Mouse (Mus musculus): ENCODE data around the gene H2afv. TPM values are rescaled to one million over a fixed set of nuclear protein-coding genes. Genes with fewer than 3 reads are reported as not detected.

The H2afv gene
- polyA plus RNA-seq, 1 experiment from 2014 or later, result 786 TPM

DNA sequence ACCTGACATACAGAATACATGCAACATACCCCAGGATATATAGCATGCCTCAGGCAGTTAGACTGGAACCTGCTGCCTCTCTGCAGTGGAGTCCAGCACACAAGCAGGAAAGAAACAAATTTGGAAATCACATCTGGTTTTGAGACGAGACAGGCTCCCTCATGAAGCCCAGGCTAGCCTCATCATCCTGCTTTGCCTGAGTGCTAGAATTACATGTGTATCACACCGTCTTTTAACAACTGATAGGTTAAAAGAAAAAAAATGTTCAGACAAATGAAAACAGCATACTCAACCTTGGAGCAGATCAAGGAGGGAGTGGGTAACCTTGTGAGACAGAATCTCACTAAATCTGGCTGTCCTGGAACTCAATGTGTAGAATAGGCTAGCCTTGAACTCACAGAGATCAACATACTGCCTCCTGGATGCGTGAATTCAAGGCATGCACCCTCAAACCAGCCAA, 37.1 kb downstream of the H2afv start:
- Histone ChIP-seq H3K9me3 (no peaks in the 10 kb centered on the region), H3K27ac (replicated peaks) (peak overlapping the region; percentile 79), H3K27me3 (replicated peaks; ENCODE audit: low read depth, poor library complexity, severe bottlenecking) (no peaks in the 10 kb centered on the region), H3K36me3 (replicated peaks) (peaks cover 48% of the 10 kb centered on the region), H3K4me1 (peaks cover 32% of the 10 kb centered on the region), H3K4me3 (no peak overlapping the region)
- DNase-seq (ENCODE audit: low spot score), result no peak
- 85% methylated on average over 3 of the region's 3 CpGs for WGBS

DNA sequence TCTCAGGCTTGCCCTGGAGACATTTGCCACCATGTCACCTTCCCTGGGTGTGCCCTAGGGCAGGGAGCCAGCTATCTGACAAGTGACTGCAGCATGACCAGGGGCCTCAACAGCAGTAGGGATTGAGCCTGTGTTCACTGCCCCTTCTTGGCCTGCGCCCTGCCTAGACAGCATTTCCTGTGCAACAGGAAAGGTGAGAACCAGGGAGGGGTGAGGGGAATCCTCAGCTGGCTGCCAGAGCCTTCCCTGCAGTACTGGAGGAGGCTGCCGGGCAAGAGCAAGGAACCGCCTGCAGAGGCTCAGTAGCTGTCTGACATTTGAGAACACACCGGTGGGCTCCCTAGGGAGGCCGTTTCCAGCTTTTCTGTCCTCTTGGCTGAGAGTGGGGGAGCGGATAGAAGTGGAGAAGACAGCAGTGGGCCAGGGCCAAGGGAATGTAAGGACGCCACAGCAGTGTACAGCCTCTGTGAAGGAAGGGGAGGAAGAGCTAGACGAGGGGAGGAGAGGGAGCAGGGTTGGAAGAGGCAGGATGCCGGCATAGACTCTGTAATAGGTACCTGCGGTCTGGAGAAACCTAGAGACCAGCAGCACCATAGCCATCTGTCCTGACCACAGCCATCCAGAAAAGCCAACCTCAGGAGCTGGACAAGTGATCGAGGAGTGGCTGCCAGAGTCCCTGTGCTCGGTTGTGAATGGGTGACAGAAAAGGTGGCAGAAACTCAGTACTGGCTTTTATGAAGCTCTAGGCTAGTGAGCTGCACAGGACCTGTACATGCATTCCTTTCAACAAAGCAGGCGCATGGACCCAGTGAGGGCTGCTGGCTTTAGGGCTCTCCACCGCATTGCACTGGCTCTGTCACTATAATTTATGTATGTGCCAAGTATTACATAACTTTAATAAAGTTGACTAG, 37.7 kb downstream of the H2afv start:
- DNase-seq (ENCODE audit: low spot score), result peak; percentile 83
- H3K27ac ChIP-seq (replicated peaks), result peak overlapping the region; percentile 79
- 33% methylated on average over 14 of the region's 14 CpGs for WGBS
- H3K9me3 ChIP-seq, result no peaks in the 10 kb centered on the region
- peaks cover 55% of the 10 kb centered on the region for H3K36me3 ChIP-seq (replicated peaks)
- H3K4me3 ChIP-seq, result peak overlapping the region; percentile 36
- H3K27me3 ChIP-seq (replicated peaks; ENCODE audit: low read depth, poor library complexity, severe bottlenecking), result no peaks in the 10 kb centered on the region
- peaks cover 32% of the 10 kb centered on the region for H3K4me1 ChIP-seq

DNA sequence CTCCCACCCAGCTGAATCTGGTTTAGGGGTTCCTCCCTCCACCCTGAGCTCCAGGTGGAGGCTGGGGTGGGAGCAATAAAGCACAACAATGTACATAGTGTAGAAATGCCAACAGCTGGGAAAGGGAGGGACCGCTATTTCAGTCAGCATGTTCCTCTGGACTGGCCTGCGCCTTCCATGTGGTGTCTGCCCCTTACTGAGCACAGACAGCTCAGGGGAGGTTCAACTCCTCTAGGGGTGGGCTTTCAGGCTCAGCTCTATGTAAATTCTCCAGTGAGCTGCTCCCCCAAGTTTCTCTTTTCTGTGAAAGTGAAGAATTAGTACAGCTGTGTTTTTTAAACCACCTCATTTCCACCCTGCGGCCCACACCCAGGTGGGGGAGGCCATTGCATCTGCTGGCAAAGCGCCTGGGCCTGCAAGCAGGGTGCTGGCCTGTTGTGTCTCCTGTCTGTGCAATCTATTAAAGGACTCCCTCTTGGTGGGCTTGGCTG, 38.6 kb downstream of the H2afv start:
- H3K36me3 ChIP-seq (replicated peaks), result peaks cover 64% of the 10 kb centered on the region
- peaks cover 32% of the 10 kb centered on the region for H3K4me1 ChIP-seq
- no peak for DNase-seq (ENCODE audit: low spot score)
- no peaks in the 10 kb centered on the region for H3K9me3 ChIP-seq
- no peaks in the 10 kb centered on the region for H3K27me3 ChIP-seq (replicated peaks; ENCODE audit: low read depth, poor library complexity, severe bottlenecking)
- peak overlapping the region; percentile 79 for H3K27ac ChIP-seq (replicated peaks)
- 85% methylated on average over 4 of the region's 4 CpGs for WGBS
- H3K4me3 ChIP-seq, result peak overlapping the region; percentile 36; the same call in 1 of the 2 replicates

DNA sequence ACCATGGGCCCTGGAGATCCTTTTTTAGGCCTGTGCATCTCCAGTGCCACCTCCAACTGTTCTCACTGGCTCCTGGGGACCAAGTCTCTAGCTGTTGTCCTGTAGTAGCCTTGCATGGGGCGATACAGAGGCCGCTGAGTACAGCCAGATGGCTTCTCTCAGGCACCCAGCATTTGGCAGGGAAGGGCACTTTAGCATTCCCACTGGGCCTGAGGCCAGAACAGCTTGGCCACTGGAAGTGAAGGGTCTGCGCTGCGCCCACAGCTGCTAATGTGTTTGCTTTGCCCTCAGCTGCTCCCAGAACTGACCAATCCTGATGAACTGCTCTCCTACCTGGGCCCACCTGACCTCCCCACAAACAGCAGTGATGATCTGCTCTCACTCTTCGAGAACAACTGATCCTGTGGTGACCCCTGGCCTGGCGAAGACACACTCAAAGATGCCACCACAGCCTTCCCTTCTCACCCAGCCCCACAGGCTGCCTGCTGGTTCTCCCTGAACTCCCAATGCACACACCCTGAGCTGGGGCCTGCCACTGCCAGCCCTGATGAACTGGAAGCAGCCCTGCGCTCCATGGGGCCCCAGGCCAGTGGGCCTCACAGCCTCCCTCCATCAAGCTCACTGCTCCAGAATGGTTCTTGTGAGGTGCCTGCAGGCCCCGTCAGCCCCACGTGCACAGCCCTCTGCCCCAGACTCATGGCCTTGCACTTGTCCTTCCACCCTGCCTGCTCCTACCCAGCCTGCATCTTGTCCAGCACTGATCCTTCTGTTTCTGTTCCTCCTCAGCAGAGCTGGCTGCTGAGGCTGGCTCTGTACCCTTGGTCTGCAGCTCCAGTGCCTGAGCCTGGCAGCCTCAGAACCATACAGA, 39.3 kb downstream of the H2afv start:
- no peaks in the 10 kb centered on the region for H3K9me3 ChIP-seq
- H3K4me3 ChIP-seq, result no peak overlapping the region
- 91% methylated on average over 9 of the region's 9 CpGs for WGBS
- no peak for DNase-seq (ENCODE audit: low spot score)
- H3K4me1 ChIP-seq, result peaks cover 27% of the 10 kb centered on the region
- H3K36me3 ChIP-seq (replicated peaks), result peaks cover 71% of the 10 kb centered on the region
- H3K27me3 ChIP-seq (replicated peaks; ENCODE audit: low read depth, poor library complexity, severe bottlenecking), result no peaks in the 10 kb centered on the region
- H3K27ac ChIP-seq (replicated peaks), result peak overlapping the region; percentile 79

DNA sequence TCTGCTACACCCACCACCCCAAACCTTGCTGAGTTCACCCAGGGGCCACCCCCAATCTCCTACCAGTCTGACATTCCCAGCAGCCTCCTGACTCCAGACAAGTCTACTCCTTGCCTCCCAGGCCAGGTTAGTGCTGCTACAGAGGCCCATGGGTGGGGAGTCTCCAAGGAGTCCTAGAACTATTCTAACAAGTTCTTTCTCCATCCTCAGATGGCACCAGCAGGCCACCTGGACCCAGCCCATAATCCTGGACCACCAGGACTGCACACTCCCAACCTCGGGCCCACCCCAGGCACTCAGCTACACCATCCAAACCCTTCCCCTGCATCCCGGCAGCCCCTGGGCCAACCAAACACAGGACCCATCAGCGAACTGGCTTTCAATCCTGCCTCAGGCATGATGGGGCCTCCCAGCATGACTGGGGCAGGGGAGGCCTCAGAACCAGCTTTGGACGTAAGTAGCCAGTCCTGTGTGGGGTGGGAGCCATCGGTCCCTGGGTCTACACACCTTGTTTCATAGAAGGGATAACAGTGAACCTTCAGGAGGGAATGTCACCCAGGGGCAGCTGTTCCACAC, 40.3 kb downstream of the H2afv start:
- 91% methylated on average over 5 of the region's 5 CpGs for WGBS
- H3K36me3 ChIP-seq (replicated peaks), result peaks cover 81% of the 10 kb centered on the region

DNA sequence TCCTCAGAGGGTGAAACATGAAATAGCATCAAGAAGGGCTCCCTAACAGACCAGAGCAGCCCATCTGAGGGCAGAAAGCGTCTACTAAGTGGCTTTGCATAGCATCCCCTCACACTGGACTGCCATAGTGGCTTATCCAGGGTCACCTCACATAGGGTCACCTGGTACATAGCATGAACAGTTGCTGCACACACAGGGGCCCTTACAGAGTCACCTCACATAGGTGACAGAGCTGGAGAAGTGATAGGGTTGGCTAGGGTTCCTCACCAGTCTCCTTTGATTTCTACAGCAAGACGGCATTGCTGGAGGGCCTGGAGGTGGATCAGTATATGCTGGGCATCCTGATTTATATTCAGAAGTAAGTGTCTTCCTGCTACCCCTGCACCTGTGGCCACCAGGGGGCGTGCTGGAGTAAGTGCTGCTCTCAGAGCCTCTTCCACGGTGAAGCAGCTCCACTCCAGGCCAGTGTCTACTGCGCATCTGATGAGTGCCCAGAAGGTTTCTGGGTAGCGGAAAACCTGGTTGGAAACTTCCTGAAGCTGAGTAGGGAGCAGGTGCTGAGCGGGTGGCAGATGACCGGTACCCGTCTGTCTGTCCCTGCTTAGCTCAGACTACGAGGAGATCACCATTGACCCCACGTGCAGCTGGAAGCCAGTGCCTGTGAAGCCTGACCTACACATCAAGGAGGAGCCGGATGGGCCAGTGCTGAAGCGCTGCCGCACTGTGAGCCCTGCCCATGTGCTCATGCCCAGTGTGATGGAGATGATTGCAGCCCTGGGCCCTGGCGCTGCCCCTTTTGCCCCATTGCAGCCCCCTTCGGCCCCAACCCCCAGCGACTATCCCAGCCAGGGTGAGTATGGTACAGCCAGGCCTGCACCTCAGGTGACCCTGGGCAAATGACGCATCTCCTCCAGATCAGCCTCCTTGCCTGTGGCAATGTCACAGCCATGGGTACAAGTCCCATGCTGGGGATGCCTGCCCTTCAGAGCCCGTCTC, 41.4 kb downstream of the H2afv start:
- WGBS, result 88% methylated on average over 19 of the region's 19 CpGs
- Histone ChIP-seq H3K36me3 (replicated peaks) (peaks cover 92% of the 10 kb centered on the region), H3K27me3 (replicated peaks; ENCODE audit: low read depth, poor library complexity, severe bottlenecking) (no peaks in the 10 kb centered on the region), H3K27ac (replicated peaks) (no peak overlapping the region), H3K4me3 (no peak overlapping the region), H3K9me3 (no peaks in the 10 kb centered on the region), H3K4me1 (peaks cover 27% of the 10 kb centered on the region)
- peak; percentile 77 for DNase-seq (ENCODE audit: low spot score)

More for the DNA sequence above, 40.3 kb downstream of the H2afv start:
- Histone ChIP-seq H3K4me1 (peaks cover 27% of the 10 kb centered on the region), H3K4me3 (no peak overlapping the region), H3K27ac (replicated peaks) (no peak overlapping the region), H3K9me3 (no peaks in the 10 kb centered on the region), H3K27me3 (replicated peaks; ENCODE audit: low read depth, poor library complexity, severe bottlenecking) (no peaks in the 10 kb centered on the region)
- DNase-seq (ENCODE audit: low spot score), result no peak

DNA sequence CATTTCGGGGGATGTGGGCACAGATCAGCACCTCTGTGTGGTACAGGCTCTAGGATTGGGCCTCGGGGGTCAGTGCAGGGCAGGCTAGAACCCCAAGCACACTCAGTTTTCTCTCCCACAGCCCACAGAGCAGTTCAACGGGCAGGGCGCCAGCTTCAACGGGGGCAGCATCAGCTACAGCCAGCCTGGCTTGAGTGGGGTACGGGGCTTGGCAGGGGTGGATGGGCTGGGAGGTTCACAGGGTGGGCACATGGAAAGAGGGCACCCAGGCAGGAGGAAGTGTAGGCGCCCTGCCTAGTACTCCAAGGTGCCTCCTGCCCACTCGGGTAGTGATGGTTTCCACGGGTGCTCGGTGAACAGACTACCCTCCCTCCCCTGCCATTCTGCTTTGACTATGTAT, 46.1 kb downstream of the H2afv start:
- no peak for DNase-seq (ENCODE audit: low spot score)
- H3K27ac ChIP-seq (replicated peaks), result no peak overlapping the region
- H3K9me3 ChIP-seq, result no peaks in the 10 kb centered on the region
- WGBS, result 94% methylated on average over 10 of the region's 10 CpGs
- H3K27me3 ChIP-seq (replicated peaks; ENCODE audit: low read depth, poor library complexity, severe bottlenecking), result no peaks in the 10 kb centered on the region
- peaks cover 96% of the 10 kb centered on the region for H3K36me3 ChIP-seq (replicated peaks)
- no peak overlapping the region for H3K4me3 ChIP-seq
- H3K4me1 ChIP-seq, result peaks cover 4% of the 10 kb centered on the region; the same call in 1 of the 2 replicates

DNA sequence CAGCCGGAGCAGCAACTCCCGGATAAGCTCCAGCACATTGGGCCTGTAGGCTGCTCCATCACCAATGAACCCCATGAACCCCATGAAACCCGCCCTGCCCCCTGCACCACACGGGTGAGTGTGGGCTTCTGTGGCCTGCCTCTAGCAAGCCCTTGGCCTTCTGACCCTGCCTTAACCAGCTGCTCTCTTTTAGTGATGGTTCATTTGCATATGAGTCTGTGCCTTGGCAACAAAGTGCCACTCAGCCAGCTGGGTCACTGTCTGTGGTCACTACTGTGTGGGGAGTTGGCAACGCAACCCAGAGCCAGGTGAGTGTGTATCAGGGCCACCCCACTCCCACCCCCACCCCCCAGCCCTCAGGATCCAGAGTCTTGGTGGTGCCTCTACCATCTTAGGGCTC, 48.7 kb downstream of the H2afv start:
- 91% methylated on average over 5 of the region's 5 CpGs for WGBS
- H3K36me3 ChIP-seq (replicated peaks), result peaks cover 92% of the 10 kb centered on the region
- no peaks in the 10 kb centered on the region for H3K27me3 ChIP-seq (replicated peaks; ENCODE audit: low read depth, poor library complexity, severe bottlenecking)
- H3K4me3 ChIP-seq, result no peak overlapping the region
- peaks cover 16% of the 10 kb centered on the region for H3K4me1 ChIP-seq
- no peak for DNase-seq (ENCODE audit: low spot score)
- H3K9me3 ChIP-seq, result no peaks in the 10 kb centered on the region
- no peak overlapping the region for H3K27ac ChIP-seq (replicated peaks)

DNA sequence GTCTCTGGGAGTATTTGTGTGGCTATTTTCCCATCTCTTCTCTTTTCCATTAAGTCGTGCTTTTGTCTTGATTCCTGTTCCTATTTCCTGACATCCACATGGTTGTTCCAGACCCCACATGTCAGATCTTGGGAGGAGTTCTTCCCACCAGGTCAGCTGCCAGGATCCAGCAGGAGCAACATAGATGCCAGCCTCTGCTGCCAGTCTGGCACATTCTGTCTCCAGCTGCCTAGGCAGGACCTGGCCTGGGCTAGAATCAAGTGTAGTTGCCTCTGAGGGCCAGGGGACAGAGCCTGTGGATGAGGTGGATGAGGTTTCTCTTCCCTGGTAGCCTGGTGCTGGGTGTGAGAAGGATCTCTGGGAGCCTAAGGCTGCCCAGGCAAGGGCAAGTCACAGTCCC, 50.4 kb downstream of the H2afv start:
- H3K27ac ChIP-seq (replicated peaks), result no peak overlapping the region
- DNase-seq (ENCODE audit: low spot score), result no peak
- no peaks in the 10 kb centered on the region for H3K9me3 ChIP-seq
- WGBS, result 76% methylated on average over 1 of the region's 1 CpGs
- peaks cover 27% of the 10 kb centered on the region for H3K4me1 ChIP-seq
- no peaks in the 10 kb centered on the region for H3K27me3 ChIP-seq (replicated peaks; ENCODE audit: low read depth, poor library complexity, severe bottlenecking)
- peaks cover 77% of the 10 kb centered on the region for H3K36me3 ChIP-seq (replicated peaks)
- no peak overlapping the region for H3K4me3 ChIP-seq

DNA sequence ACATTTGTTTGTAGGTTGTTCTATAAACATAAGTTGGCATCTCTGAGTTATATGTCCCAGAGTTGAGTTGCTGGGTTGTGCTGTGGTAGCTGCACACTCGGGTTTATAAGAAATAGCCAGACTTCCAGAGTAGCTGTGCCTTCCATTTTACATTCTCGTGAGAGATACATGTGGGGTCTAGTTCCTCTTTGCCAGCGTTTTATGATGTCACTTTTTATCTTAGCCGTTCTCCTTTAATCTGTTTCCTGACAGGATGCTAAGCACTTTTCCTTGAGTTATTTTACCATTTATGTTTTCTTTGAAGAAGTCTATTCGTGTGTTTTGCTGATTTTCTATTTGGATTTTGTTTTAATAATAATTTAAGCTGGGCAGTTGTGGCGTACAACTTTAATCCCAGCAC, 51.4 kb downstream of the H2afv start:
- H3K9me3 ChIP-seq, result no peaks in the 10 kb centered on the region
- DNase-seq (ENCODE audit: low spot score), result no peak
- peaks cover 67% of the 10 kb centered on the region for H3K36me3 ChIP-seq (replicated peaks)
- WGBS, result 87% methylated on average over 6 of the region's 6 CpGs
- H3K4me1 ChIP-seq, result peaks cover 30% of the 10 kb centered on the region
- no peaks in the 10 kb centered on the region for H3K27me3 ChIP-seq (replicated peaks; ENCODE audit: low read depth, poor library complexity, severe bottlenecking)
- H3K4me3 ChIP-seq, result no peak overlapping the region
- H3K27ac ChIP-seq (replicated peaks), result no peak overlapping the region

DNA sequence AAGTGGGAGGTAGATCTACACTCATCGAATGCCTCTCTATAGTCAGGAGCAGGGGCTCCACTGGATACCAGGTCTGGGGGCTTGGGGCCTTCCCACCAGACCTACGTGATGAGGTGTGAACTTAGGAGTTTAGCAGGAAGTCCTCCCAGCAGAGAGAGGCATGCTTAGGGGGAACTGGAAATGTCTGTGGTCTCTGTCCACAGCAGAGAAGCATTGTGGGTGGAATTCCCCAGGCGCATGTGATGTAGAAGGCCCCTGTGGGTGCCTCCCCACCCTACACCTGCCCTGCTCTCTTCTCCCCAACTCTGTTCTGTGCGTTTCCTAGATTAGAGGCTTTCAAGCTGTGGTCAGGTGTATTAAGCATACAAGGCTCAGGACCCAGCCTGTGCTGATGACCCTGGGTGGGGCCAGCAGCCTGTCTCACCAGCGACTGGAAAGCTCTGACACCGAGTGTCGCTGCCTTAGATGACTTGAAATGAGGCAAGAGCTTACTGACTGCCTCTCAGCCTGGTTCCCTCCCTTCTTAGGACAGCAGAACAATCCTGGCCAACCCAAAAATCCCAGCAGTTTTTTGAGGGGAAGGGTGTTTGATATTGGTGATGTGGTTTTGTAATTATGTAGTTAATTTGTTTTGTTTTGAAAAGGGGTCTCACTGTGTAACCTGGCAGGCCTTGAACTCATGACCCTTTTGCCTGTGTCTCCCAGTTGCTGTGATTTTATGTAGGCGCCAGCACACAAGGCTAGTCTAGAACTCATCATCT, 52.5 kb downstream of the H2afv start:
- Histone ChIP-seq H3K27ac (replicated peaks) (no peak overlapping the region), H3K4me3 (no peak overlapping the region), H3K27me3 (replicated peaks; ENCODE audit: low read depth, poor library complexity, severe bottlenecking) (no peaks in the 10 kb centered on the region), H3K4me1 (peaks cover 30% of the 10 kb centered on the region), H3K36me3 (replicated peaks) (peaks cover 56% of the 10 kb centered on the region), H3K9me3 (no peaks in the 10 kb centered on the region)
- 88% methylated on average over 8 of the region's 8 CpGs for WGBS
- DNase-seq (ENCODE audit: low spot score), result no peak

Measured in embryonic facial prominence, embryonic 10.5 days (tissue).